Mouse (Mus musculus) NIH3T3 (cell line): Measurements from ENCODE around the gene Cacna2d2.

ENCODE experiments used
- DNase-seq: peaks from one replicate; pipeline ENCODE4 v3.0.0-alpha.2; 2012; ENCODE audit warnings: low read depth

The Cacna2d2 gene

GRCm38 (mm10) chr9:107403116-107403515 is 3.7 kb downstream of the Cacna2d2 start:
- no peak for DNase-seq

- no peak for DNase-seq
Observed at GRCm38 (mm10) chr9:107409449-107409848, 10.0 kb downstream of the Cacna2d2 start.

GRCm38 (mm10) chr9:107417106-107417505 is 17.7 kb downstream of the Cacna2d2 start:
- DNase-seq, result peak; percentile 12

GRCm38 (mm10) chr9:107419491-107420244 is 20.3 kb downstream of the Cacna2d2 start:
- DNase-seq, result no peak

- no peak for DNase-seq
Observed at GRCm38 (mm10) chr9:107420898-107421297, 21.5 kb downstream of the Cacna2d2 start.

GRCm38 (mm10) chr9:107422878-107423277 is 23.5 kb downstream of the Cacna2d2 start:
- peak; percentile 1 for DNase-seq

GRCm38 (mm10) chr9:107424485-107425175 is 25.2 kb downstream of the Cacna2d2 start:
- DNase-seq, result no peak

- DNase-seq, result no peak
Observed at GRCm38 (mm10) chr9:107427876-107428275, 28.5 kb downstream of the Cacna2d2 start.

GRCm38 (mm10) chr9:107428451-107429186 is 29.2 kb downstream of the Cacna2d2 start:
- no peak for DNase-seq

- no peak for DNase-seq
Observed at GRCm38 (mm10) chr9:107430445-107430844, 31.0 kb downstream of the Cacna2d2 start.

- DNase-seq, result no peak
Observed at GRCm38 (mm10) chr9:107432546-107432945, 33.1 kb downstream of the Cacna2d2 start.

GRCm38 (mm10) chr9:107434851-107435250 is 35.4 kb downstream of the Cacna2d2 start:
- no peak for DNase-seq

GRCm38 (mm10) chr9:107435285-107435684 is 35.9 kb downstream of the Cacna2d2 start:
- DNase-seq, result no peak

- DNase-seq, result no peak
Observed at GRCm38 (mm10) chr9:107442891-107443290, 43.5 kb downstream of the Cacna2d2 start.

- no peak for DNase-seq
Observed at GRCm38 (mm10) chr9:107443324-107443723, 43.9 kb downstream of the Cacna2d2 start.

- DNase-seq, result no peak
Observed at GRCm38 (mm10) chr9:107445011-107445471, 45.6 kb downstream of the Cacna2d2 start.

- no peak for DNase-seq
Observed at GRCm38 (mm10) chr9:107448805-107449517, 49.5 kb downstream of the Cacna2d2 start.

- DNase-seq, result no peak
Observed at GRCm38 (mm10) chr9:107451400-107451799, 52.0 kb downstream of the Cacna2d2 start.

GRCm38 (mm10) chr9:107451891-107452521 is 52.6 kb downstream of the Cacna2d2 start:
- no peak for DNase-seq

- peak; percentile 4 for DNase-seq
Observed at GRCm38 (mm10) chr9:107452552-107452951, 53.1 kb downstream of the Cacna2d2 start.

- no peak for DNase-seq
Observed at GRCm38 (mm10) chr9:107453151-107453550, 53.7 kb downstream of the Cacna2d2 start.
